Mouse (Mus musculus) testis, adult 2 months (tissue): Measurements from ENCODE around the gene Galnt2.

Experiments used
- CTCF ChIP-seq: fragments of 200-500 bp; IDR thresholded peaks from 2 replicates; pipeline ENCODE4 v1.5.1; 2012; ENCODE audit warnings: low read depth, mild to moderate bottlenecking, inconsistent platforms, low read length, moderate library complexity; ENCODE audit not compliant: control insufficient read depth, insufficient read depth, insufficient replicate concordance
- POLR2A ChIP-seq: fragments of 200-500 bp; IDR thresholded peaks from 2 replicates; pipeline ENCODE4 v1.6.1; 2012; ENCODE audit warnings: low read depth, mild to moderate bottlenecking, inconsistent platforms, low read length, moderate library complexity; ENCODE audit not compliant: control insufficient read depth

- TF ChIP-seq CTCF (no peak), POLR2A (no peak)
These were observed 81.0 kb downstream of the Galnt2 start for GRCm38 (mm10) chr8:124312228-124312627.
